Mouse (Mus musculus): Measurements from ENCODE around the gene Ndst2. TPM values are rescaled to one million over a fixed set of nuclear protein-coding genes. Genes with fewer than 3 reads are reported as not detected.
"Not testable (repeated sequence)": the region's sequence is repeated elsewhere in the genome, so short reads cannot be mapped to it uniquely, and the experiment has no call there.

The Ndst2 gene
- total RNA-seq, 2 experiments from 2014 or later: 16.5 to 16.9 TPM

GRCm38 (mm10) chr14:20737306-20737705, 2.9 kb upstream of the Ndst2 start:
- no peak for DNase-seq

- no peak for DNase-seq
These were observed 1.6 kb upstream of the Ndst2 start for GRCm38 (mm10) chr14:20735892-20736390.

GRCm38 (mm10) chr14:20735052-20735451, 690 bp upstream of the Ndst2 start:
- DNase-seq: no peak

GRCm38 (mm10) chr14:20733041-20733951, 1.1 kb downstream of the Ndst2 start:
- DNase-seq: no peak

- DNase-seq: no peak
These were observed 3.3 kb downstream of the Ndst2 start for GRCm38 (mm10) chr14:20730853-20731602.

GRCm38 (mm10) chr14:20729871-20730270, 4.5 kb downstream of the Ndst2 start:
- DNase-seq: no peak

GRCm38 (mm10) chr14:20725660-20726339, 8.6 kb downstream of the Ndst2 start:
- no peak for DNase-seq

- peak; percentile 62 to 71 for DNase-seq
These were observed 10.3 kb downstream of the Ndst2 start for GRCm38 (mm10) chr14:20724043-20724442.

- no peak for DNase-seq
These were observed 11.4 kb downstream of the Ndst2 start for GRCm38 (mm10) chr14:20723006-20723405.

- DNase-seq: no peak
These were observed 13.0 kb downstream of the Ndst2 start for GRCm38 (mm10) chr14:20721371-20721770.

- DNase-seq: no peak
These were observed 14.6 kb downstream of the Ndst2 start for GRCm38 (mm10) chr14:20719767-20720166.

GRCm38 (mm10) chr14:20718443-20718842, 15.9 kb downstream of the Ndst2 start:
- no peak for DNase-seq

GRCm38 (mm10) chr14:20713832-20714231, 20.5 kb downstream of the Ndst2 start:
- no peak for DNase-seq

- DNase-seq: no peak
These were observed 26.1 kb downstream of the Ndst2 start for GRCm38 (mm10) chr14:20708239-20708638.

GRCm38 (mm10) chr14:20707201-20708190, 26.9 kb downstream of the Ndst2 start, which contains the start of gene Zswim8:
Zswim8 (plus strand) TSS chr14:20707552.
- DNase-seq: peak; percentile 92 to 93

GRCm38 (mm10) chr14:20703461-20703860, 30.9 kb downstream of the Ndst2 start:
- not testable (repeated sequence) for DNase-seq

- DNase-seq: peak; percentile 91 to 92
These were observed 31.5 kb downstream of the Ndst2 start, which contains the start of gene Chchd1 for GRCm38 (mm10) chr14:20702741-20703381. Chchd1 (plus strand) TSS chr14:20703006.

GRCm38 (mm10) chr14:20702096-20702740, 32.1 kb downstream of the Ndst2 start:
- no peak for DNase-seq

GRCm38 (mm10) chr14:20701554-20701953, 32.8 kb downstream of the Ndst2 start:
- DNase-seq: no peak

- DNase-seq: no peak
These were observed 34.0 kb downstream of the Ndst2 start for GRCm38 (mm10) chr14:20700362-20700761.
